Mouse (Mus musculus) embryonic fibroblast, embryonic 13.5 days (primary cell): ENCODE measurements around the gene Gm45521.

ENCODE experiments used
- CTCF ChIP-seq: IDR thresholded peaks from 2 replicates; pipeline ENCODE4 v1.5.1; 2011; ENCODE audit warnings: mild to moderate bottlenecking, control low read depth, low read length, moderate library complexity, borderline replicate concordance; ENCODE audit not compliant: insufficient read depth
- POLR2A ChIP-seq: IDR thresholded peaks from 2 replicates; pipeline ENCODE4 v1.6.1; 2011; ENCODE audit warnings: low read depth, mild to moderate bottlenecking, control low read depth, low read length, moderate library complexity

DNA sequence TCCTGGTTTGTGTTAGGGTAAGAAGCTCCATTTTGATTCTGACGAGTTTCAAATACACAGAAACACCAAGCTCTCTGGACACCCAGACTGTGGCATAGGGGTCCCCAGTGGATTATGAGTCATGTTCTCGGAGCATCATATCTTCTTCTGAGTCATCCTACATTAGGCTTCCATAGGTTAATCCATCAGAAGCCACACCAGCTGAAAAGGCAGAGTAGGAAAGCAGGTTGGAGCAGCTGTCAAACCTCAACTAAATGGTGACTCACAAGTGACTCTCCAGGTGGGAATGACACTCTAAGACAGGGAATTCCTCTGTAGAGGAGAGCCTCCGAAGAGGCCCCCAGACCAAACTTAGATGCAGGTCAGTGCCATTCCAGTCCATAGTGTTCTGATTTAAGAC, 41.9 kb downstream of the Gm45521 start:
- TF ChIP-seq CTCF (no peak), POLR2A (no peak)
